Mouse (Mus musculus) C2C12 (cell line): ENCODE results near the gene 4930455H04Rik. TPM values are rescaled to one million over a fixed set of nuclear protein-coding genes. Genes with fewer than 3 reads are reported as not detected.

Source experiments
- H3K27me3 ChIP-seq: one replicate; pipeline ENCODE4 v1.6.1; 2011; ENCODE audit not compliant: control insufficient read depth, insufficient read depth, insufficient read length
- H3K36me3 ChIP-seq: one replicate; pipeline ENCODE4 v1.6.1; 2011; ENCODE audit not compliant: control insufficient read depth, insufficient read depth
- H3K4me3 ChIP-seq: one replicate; pipeline ENCODE4 v1.5.1; 2011; ENCODE audit warnings: mild to moderate bottlenecking, control low read depth; ENCODE audit not compliant: poor library complexity, insufficient read depth, severe bottlenecking
- H3K79me2 ChIP-seq: one replicate; pipeline ENCODE4 v1.6.1; 2011; ENCODE audit not compliant: control insufficient read depth, insufficient read depth
- H3K79me3 ChIP-seq: one replicate; pipeline ENCODE4 v1.6.1; 2011; ENCODE audit warnings: low read depth, control low read depth
- H3ac ChIP-seq: one replicate; pipeline ENCODE3; 2011; ENCODE audit warnings: low read depth; ENCODE audit not compliant: control insufficient read depth, insufficient read length
- CEBPB ChIP-seq: IDR thresholded peaks from one replicate; pipeline ENCODE4 v1.6.1; 2011; ENCODE audit warnings: low read depth, mild to moderate bottlenecking, control low read depth, moderate library complexity
- CTCF ChIP-seq: IDR thresholded peaks from one replicate; pipeline ENCODE4 v1.5.1; 2011; ENCODE audit not compliant: control insufficient read depth, insufficient read depth, insufficient read length
- FOSL1 ChIP-seq: IDR thresholded peaks from one replicate; pipeline ENCODE4 v1.8.0; 2011; ENCODE audit warnings: mild to moderate bottlenecking, low read length; ENCODE audit not compliant: poor library complexity, insufficient read depth, severe bottlenecking
- MAX ChIP-seq: IDR thresholded peaks from one replicate; pipeline ENCODE4 v1.6.1; 2011; ENCODE audit warnings: mild to moderate bottlenecking, control low read depth
- MYOD1 ChIP-seq: IDR thresholded peaks from one replicate; pipeline ENCODE4 v1.6.1; 2011; ENCODE audit warnings: low read depth; ENCODE audit not compliant: control insufficient read depth, insufficient read length
- MYOG ChIP-seq: IDR thresholded peaks from one replicate; pipeline ENCODE4 v1.6.1; 2011; ENCODE audit not compliant: control insufficient read depth, insufficient read length; ENCODE audit errors: extremely low read depth
- USF1 ChIP-seq: IDR thresholded peaks from one replicate; pipeline ENCODE4 v1.6.1; 2011; ENCODE audit warnings: low read depth, mild to moderate bottlenecking, control low read depth, moderate library complexity
- polyA plus RNA-seq: library from polyadenylated mRNA; unstranded; fragments of >200 nt; fragmentation: generic; extraction: Trizol; gene quantifications from one replicate; pipeline ENCODE4 v1.2.1, GENCODE M21; 2012; ENCODE audit warnings: missing spikeins

The 4930455H04Rik gene
- polyA plus RNA-seq, 1 experiment, result not detected

DNA sequence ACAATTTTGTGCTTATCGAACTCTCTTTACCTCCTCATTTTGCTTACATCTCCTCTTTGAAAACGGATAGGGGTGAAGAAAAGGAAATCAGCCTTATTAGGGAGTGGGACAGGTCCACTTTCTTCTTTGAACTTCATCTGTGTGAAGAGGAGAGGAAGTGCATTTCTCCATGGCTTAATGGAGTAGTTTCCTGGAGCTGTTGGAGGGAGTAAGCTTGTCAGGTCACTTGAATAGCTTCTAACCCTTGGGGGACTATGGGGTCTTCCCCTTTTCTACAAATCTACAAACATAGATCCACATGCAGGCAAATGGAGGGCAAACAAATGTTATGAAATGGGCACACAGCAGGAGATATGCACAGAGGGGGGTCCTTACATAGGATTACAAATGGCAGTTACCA lies 18.4 kb downstream of the 4930455H04Rik start:
- H3K27me3 ChIP-seq, result no peaks in the 10 kb centered on the region
- TF ChIP-seq CEBPB (no peak), MAX (no peak), FOSL1 (no peak), CTCF (no peak), MYOG (no peak), MYOD1 (no peak)
- H3K79me3 ChIP-seq, result no peaks in the 10 kb centered on the region
- no peak overlapping the region for H3ac ChIP-seq
- H3K36me3 ChIP-seq, result no peaks in the 10 kb centered on the region
- H3K79me2 ChIP-seq, result no peaks in the 10 kb centered on the region
- no peak overlapping the region for H3K4me3 ChIP-seq

DNA sequence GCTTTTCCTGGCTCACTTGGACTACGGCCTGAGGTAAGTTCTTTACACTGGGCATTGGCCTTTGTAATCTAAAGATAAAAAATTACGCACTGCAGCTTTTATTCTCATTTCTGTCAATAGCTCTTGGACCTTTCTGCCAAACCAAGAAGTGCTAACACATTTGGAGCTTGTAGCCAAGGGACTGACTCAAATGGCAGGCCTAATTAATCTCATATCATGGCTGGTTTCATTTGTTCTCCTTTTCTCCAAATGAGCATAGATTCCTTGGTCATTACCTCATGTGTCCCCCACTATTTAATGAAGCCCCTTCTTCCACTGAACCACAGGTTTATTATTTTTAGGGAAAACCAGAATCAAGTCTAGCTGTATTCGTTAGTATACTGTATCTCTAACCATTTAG lies 20.2 kb downstream of the 4930455H04Rik start:
- no peaks in the 10 kb centered on the region for H3K27me3 ChIP-seq
- TF ChIP-seq CEBPB (no peak), MYOD1 (no peak), MAX (no peak), MYOG (no peak), CTCF (no peak), FOSL1 (no peak), USF1 (no peak)
- H3K79me3 ChIP-seq, result no peaks in the 10 kb centered on the region
- H3ac ChIP-seq, result no peak overlapping the region
- H3K79me2 ChIP-seq, result no peaks in the 10 kb centered on the region
- no peaks in the 10 kb centered on the region for H3K36me3 ChIP-seq
- no peak overlapping the region for H3K4me3 ChIP-seq

DNA sequence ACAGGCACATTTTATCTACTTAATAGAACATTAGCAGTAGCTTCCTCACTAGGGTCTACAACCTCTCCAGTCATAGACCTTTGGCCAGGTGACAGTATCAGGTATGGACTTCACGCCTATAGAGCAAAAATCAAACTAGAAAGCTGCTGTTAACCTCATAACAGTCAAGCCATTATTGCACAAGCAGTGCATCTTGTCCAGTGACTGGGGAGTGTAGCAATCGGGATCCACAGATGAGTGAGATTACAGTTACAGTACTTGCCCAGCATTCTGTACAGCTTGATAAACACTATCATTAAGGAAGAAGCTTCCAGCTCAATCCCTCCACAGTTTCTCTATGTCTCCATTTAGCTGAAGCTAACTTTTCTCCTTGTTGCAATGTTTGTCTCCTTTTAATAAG lies 23.1 kb downstream of the 4930455H04Rik start:
- no peak for TF ChIP-seq FOSL1
- peak; percentile 69 for TF ChIP-seq CEBPB
- no peak for TF ChIP-seq CTCF
- H3K36me3 ChIP-seq, result no peaks in the 10 kb centered on the region
- no peaks in the 10 kb centered on the region for H3K79me2 ChIP-seq
- no peak overlapping the region for H3ac ChIP-seq
- H3K4me3 ChIP-seq, result no peak overlapping the region
- H3K79me3 ChIP-seq, result no peaks in the 10 kb centered on the region
- no peaks in the 10 kb centered on the region for H3K27me3 ChIP-seq

DNA sequence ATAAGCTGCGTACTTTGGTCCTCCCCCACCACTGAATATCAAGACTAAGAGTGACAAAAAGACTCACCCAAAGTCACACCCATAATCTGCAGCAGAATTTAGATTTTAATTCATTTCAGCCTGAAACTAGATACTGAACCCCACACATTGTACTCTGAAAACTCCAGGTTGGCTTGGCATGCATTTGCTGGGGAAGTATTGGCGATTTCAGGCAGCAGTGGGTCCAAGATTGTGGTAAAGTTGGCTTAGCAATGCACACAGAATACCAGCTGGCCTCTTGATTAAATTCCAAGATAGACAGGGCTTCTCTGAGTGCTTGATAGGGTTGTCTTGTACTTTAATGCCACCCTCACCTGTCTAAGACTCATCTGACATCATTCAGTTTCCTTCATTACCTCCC lies 24.9 kb downstream of the 4930455H04Rik start:
- no peaks in the 10 kb centered on the region for H3K36me3 ChIP-seq
- no peaks in the 10 kb centered on the region for H3K79me2 ChIP-seq
- no peak overlapping the region for H3ac ChIP-seq
- H3K27me3 ChIP-seq, result no peaks in the 10 kb centered on the region
- TF ChIP-seq MAX, result no peak
- TF ChIP-seq FOSL1, result no peak
- TF ChIP-seq MYOG, result no peak
- TF ChIP-seq USF1, result no peak
- no peak for TF ChIP-seq CTCF
- no peak for TF ChIP-seq MYOD1
- TF ChIP-seq CEBPB, result no peak
- no peaks in the 10 kb centered on the region for H3K79me3 ChIP-seq
- no peak overlapping the region for H3K4me3 ChIP-seq

DNA sequence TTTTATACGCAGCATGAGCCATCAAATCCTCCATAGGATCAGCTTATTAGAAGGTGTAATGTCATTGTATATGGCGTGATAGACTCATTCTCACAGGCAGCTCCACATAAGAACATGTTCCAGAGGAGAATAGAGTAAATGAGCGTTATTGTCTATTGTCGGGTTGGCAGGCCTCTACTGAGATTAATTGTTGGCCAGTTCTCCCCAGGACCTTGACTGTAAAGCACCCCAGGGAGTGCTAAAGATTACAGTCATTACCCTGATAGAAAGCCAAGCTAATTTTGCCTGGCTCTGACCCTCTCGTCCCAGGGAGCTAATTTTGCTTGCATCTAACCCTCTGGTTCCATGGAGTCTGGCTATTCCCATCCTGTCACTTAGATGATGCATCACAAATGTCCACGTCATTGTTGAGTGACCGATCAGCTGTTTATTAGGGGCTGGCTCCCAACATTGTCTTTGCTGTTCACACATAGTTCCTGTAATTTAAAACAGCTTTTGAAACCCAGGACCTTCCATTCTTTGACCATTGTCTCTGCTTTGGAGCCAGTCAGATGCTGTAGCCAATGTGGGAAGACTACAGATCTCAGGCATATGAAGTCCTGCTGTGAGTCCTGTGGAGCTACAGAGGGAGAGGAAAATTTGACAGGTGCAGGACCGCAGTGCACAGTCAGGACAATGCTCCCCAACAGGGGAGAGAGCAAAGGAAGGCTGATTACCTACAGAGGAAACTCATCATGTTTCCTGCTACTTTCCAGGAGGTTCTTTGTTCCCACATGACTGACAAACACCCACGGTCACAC lies 33.8 kb downstream of the 4930455H04Rik start:
- Histone ChIP-seq H3K79me2 (no peaks in the 10 kb centered on the region), H3K4me3 (no peak overlapping the region)
- TF ChIP-seq USF1 (no peak), MYOG (no peak), MAX (no peak), CTCF (no peak), MYOD1 (no peak), CEBPB (no peak), FOSL1 (no peak)

More for the DNA sequence above, 33.8 kb downstream of the 4930455H04Rik start:
- Histone ChIP-seq H3K36me3 (no peaks in the 10 kb centered on the region), H3K79me3 (no peaks in the 10 kb centered on the region), H3ac (no peak overlapping the region), H3K27me3 (no peaks in the 10 kb centered on the region)
